Mouse (Mus musculus) heart, embryonic 12.5 days (tissue): ENCODE data around the gene Gart. TPM values are rescaled to one million over a fixed set of nuclear protein-coding genes. Genes with fewer than 3 reads are reported as not detected.

Experiments used
- ATAC-seq: fragments of 200-750 bp; cut with Nextera tagmentation; 2 replicates; pipeline ENCODE4 v1.8.0; 2017; ENCODE audit warnings: moderate TSS enrichment, moderate library complexity; ENCODE audit not compliant: insufficient number of reproducible peaks, low FRiP score
- H3K27ac ChIP-seq: fragments of 300-500 bp; sonication (generic); 2 replicates; pipeline ENCODE4 v1.5.1; 2016; ENCODE audit warnings: mild to moderate bottlenecking, moderate library complexity; ENCODE audit not compliant: poor library complexity, severe bottlenecking
- H3K27me3 ChIP-seq: fragments of 300-500 bp; sonication (generic); replicated peaks from 2 replicates; pipeline ENCODE4 v1.6.1; 2016; ENCODE audit warnings: mild to moderate bottlenecking, moderate library complexity
- H3K36me3 ChIP-seq: fragments of 300-500 bp; sonication (generic); 2 replicates; pipeline ENCODE4 v1.6.1; 2016; ENCODE audit warnings: mild to moderate bottlenecking, moderate library complexity
- H3K4me1 ChIP-seq: fragments of 300-500 bp; sonication (generic); replicated peaks from 2 replicates; pipeline ENCODE4 v1.6.1; 2016; ENCODE audit warnings: mild to moderate bottlenecking
- H3K4me2 ChIP-seq: fragments of 300-500 bp; sonication (generic); 2 replicates; pipeline ENCODE4 v1.6.1; 2016; ENCODE audit warnings: mild to moderate bottlenecking, moderate library complexity
- H3K4me3 ChIP-seq: fragments of 300-500 bp; sonication (generic); 2 replicates; pipeline ENCODE4 v1.5.1; 2016; ENCODE audit warnings: mild to moderate bottlenecking
- H3K9ac ChIP-seq: fragments of 300-500 bp; sonication (generic); 2 replicates; pipeline ENCODE4 v1.6.1; 2016; ENCODE audit warnings: mild to moderate bottlenecking, moderate library complexity
- H3K9me3 ChIP-seq: fragments of 300-500 bp; sonication (generic); replicated peaks from 2 replicates; pipeline ENCODE4 v1.6.1; 2016; ENCODE audit warnings: mild to moderate bottlenecking, moderate library complexity
- WGBS: fragments of 180-500 bp; shearing (Covaris S2); methylation state at CpG from one replicate; pipeline ENCODE4 v1.1.7; 2016; 5-methylcytosine and 5-hydroxymethylcytosine counted together
- polyA plus RNA-seq: library from polyadenylated mRNA; unstranded; fragments of >200 nt; fragmentation: Nextera tagmentation; extraction: Ambion mirVana; gene quantifications from 2 replicates; pipeline ENCODE4 v1.2.1, GENCODE M21; 2016

The Gart gene
- polyA plus RNA-seq, result 87.4 and 90.7 TPM in 2 replicates

- Histone ChIP-seq H3K4me1 (peaks cover 8% of the 10 kb centered on the region), H3K36me3 (peaks cover 23% of the 10 kb centered on the region), H3K9ac (peak within 1 kb of the TSS; percentile 95), H3K4me3 (peak within 1 kb of the TSS; percentile 87), H3K4me2 (peak within 1 kb of the TSS; percentile 93), H3K27ac (peak within 1 kb of the TSS; percentile 99), H3K27me3 (no peaks in the 10 kb centered on the region), H3K9me3 (no peaks in the 10 kb centered on the region)
- ATAC-seq, result peak; percentile 92
- under 1% methylated on average over 59 of the region's 59 CpGs for WGBS
These were observed at the start of gene Gart for GRCm38 (mm10) chr16:91646681-91647419. Gart (minus strand) TSS chr16:91646952.

GRCm38 (mm10) chr16:91695108-91695755 is 48.5 kb upstream of the Gart start:
- no peak overlapping the region for H3K27ac ChIP-seq
- no peaks in the 10 kb centered on the region; the same call in 1 of the 2 replicates for H3K4me1 ChIP-seq
- H3K36me3 ChIP-seq, result peaks cover 46% of the 10 kb centered on the region
- H3K27me3 ChIP-seq, result no peaks in the 10 kb centered on the region
- no peaks in the 10 kb centered on the region for H3K9me3 ChIP-seq
- H3K4me2 ChIP-seq, result no peak overlapping the region
- no peak overlapping the region for H3K4me3 ChIP-seq
- no peak overlapping the region for H3K9ac ChIP-seq
- ATAC-seq, result no peak
- 51% methylated on average over 8 of the region's 8 CpGs for WGBS

GRCm38 (mm10) chr16:91694455-91695084 is 47.8 kb upstream of the Gart start:
- Histone ChIP-seq H3K9ac (no peak overlapping the region), H3K27me3 (no peaks in the 10 kb centered on the region), H3K4me1 (peaks cover 6% of the 10 kb centered on the region; the same call in 1 of the 2 replicates), H3K4me3 (no peak overlapping the region), H3K9me3 (no peaks in the 10 kb centered on the region), H3K36me3 (peaks cover 43% of the 10 kb centered on the region), H3K27ac (no peak overlapping the region), H3K4me2 (no peak overlapping the region)
- WGBS, result 30% methylated on average over 14 of the region's 14 CpGs
- peak; percentile 81 for ATAC-seq

GRCm38 (mm10) chr16:91689791-91690190 is 43.0 kb upstream of the Gart start:
- ATAC-seq, result no peak
- Histone ChIP-seq H3K4me3 (no peak overlapping the region), H3K4me1 (peaks cover 18% of the 10 kb centered on the region), H3K4me2 (peak overlapping the region; percentile 29; the same call in 1 of the 2 replicates), H3K9ac (0 out of 2 replicates have a peak overlapping the region, but pooled peaks have one; percentile 25), H3K36me3 (peaks cover 22% of the 10 kb centered on the region), H3K27me3 (no peaks in the 10 kb centered on the region), H3K27ac (no peak overlapping the region), H3K9me3 (no peaks in the 10 kb centered on the region)
- WGBS, result 32% methylated on average over 7 of the region's 7 CpGs

GRCm38 (mm10) chr16:91688619-91689334 is 42.0 kb upstream of the Gart start, which contains the start of gene Donson:
Donson (minus strand) TSS chr16:91688770.
- Histone ChIP-seq H3K9ac (peak within 1 kb of the TSS; percentile 90), H3K36me3 (peaks cover 27% of the 10 kb centered on the region), H3K9me3 (no peaks in the 10 kb centered on the region), H3K27me3 (no peaks in the 10 kb centered on the region), H3K4me3 (peak within 1 kb of the TSS; percentile 81), H3K27ac (peak within 1 kb of the TSS; percentile 90), H3K4me2 (peak within 1 kb of the TSS; percentile 91), H3K4me1 (peaks cover 18% of the 10 kb centered on the region)
- WGBS, result under 1% methylated on average over 71 of the region's 71 CpGs
- peak; percentile 100 for ATAC-seq

- Histone ChIP-seq H3K27ac (peak overlapping the region; percentile 90), H3K4me3 (peak overlapping the region; percentile 81), H3K27me3 (no peaks in the 10 kb centered on the region), H3K4me1 (peaks cover 18% of the 10 kb centered on the region), H3K4me2 (peak overlapping the region; percentile 91), H3K9me3 (no peaks in the 10 kb centered on the region), H3K36me3 (peaks cover 26% of the 10 kb centered on the region), H3K9ac (peak overlapping the region; percentile 90)
- ATAC-seq, result peak; percentile 47
- under 1% methylated on average over 50 of the region's 51 CpGs for WGBS
These were observed 41.4 kb upstream of the Gart start for GRCm38 (mm10) chr16:91688023-91688618.

- Histone ChIP-seq H3K27ac (no peak overlapping the region), H3K4me2 (no peak overlapping the region), H3K4me1 (peaks cover 18% of the 10 kb centered on the region), H3K9me3 (no peaks in the 10 kb centered on the region), H3K27me3 (no peaks in the 10 kb centered on the region), H3K4me3 (no peak overlapping the region), H3K9ac (no peak overlapping the region), H3K36me3 (peaks cover 40% of the 10 kb centered on the region)
- WGBS, result 80% methylated on average over 5 of the region's 5 CpGs
- ATAC-seq, result no peak
These were observed 39.6 kb upstream of the Gart start for GRCm38 (mm10) chr16:91686369-91686768.

GRCm38 (mm10) chr16:91685526-91685925 is 38.8 kb upstream of the Gart start:
- Histone ChIP-seq H3K4me3 (no peak overlapping the region), H3K36me3 (peaks cover 48% of the 10 kb centered on the region)

GRCm38 (mm10) chr16:91680656-91681055 is 33.9 kb upstream of the Gart start:
- no peak for ATAC-seq
- H3K36me3 ChIP-seq, result peaks cover 80% of the 10 kb centered on the region
- no peaks in the 10 kb centered on the region for H3K4me1 ChIP-seq
- H3K4me2 ChIP-seq, result no peak overlapping the region
- H3K27ac ChIP-seq, result no peak overlapping the region
- WGBS, result 81% methylated on average over 5 of the region's 5 CpGs
- no peaks in the 10 kb centered on the region for H3K27me3 ChIP-seq
- H3K9ac ChIP-seq, result no peak overlapping the region
- H3K4me3 ChIP-seq, result no peak overlapping the region
- H3K9me3 ChIP-seq, result no peaks in the 10 kb centered on the region

More at GRCm38 (mm10) chr16:91685526-91685925, 38.8 kb upstream of the Gart start:
- H3K27ac ChIP-seq, result no peak overlapping the region
- no peaks in the 10 kb centered on the region for H3K9me3 ChIP-seq
- ATAC-seq, result no peak
- peaks cover 18% of the 10 kb centered on the region for H3K4me1 ChIP-seq
- no peak overlapping the region for H3K9ac ChIP-seq
- H3K27me3 ChIP-seq, result no peaks in the 10 kb centered on the region
- no peak overlapping the region for H3K4me2 ChIP-seq
- 74% methylated on average over 5 of the region's 5 CpGs for WGBS

- Histone ChIP-seq H3K9me3 (no peaks in the 10 kb centered on the region), H3K27me3 (no peaks in the 10 kb centered on the region), H3K4me1 (no peaks in the 10 kb centered on the region), H3K4me2 (no peak overlapping the region), H3K27ac (no peak overlapping the region), H3K4me3 (no peak overlapping the region), H3K9ac (no peak overlapping the region), H3K36me3 (peaks cover 74% of the 10 kb centered on the region)
- ATAC-seq, result no peak
- whole genome bisulfite sequencing, result 91% methylated on average over 5 of the region's 5 CpGs
These were observed 31.6 kb upstream of the Gart start for GRCm38 (mm10) chr16:91678147-91678911.
